Mouse (Mus musculus) ES-Bruce4 (cell line): ENCODE measurements around the gene Ppp1r8. TPM values are rescaled to one million over a fixed set of nuclear protein-coding genes. Genes with fewer than 3 reads are reported as not detected.

Source experiments
- H3K27ac ChIP-seq: 2 replicates; pipeline ENCODE4 v1.5.1; 2012; ENCODE audit warnings: low read length, inconsistent platforms; ENCODE audit not compliant: insufficient read depth
- H3K27me3 ChIP-seq: 2 replicates; pipeline ENCODE4 v1.6.1; 2012; ENCODE audit warnings: mild to moderate bottlenecking, low read length, inconsistent platforms; ENCODE audit not compliant: control insufficient read depth, poor library complexity, insufficient read depth, severe bottlenecking
- H3K36me3 ChIP-seq: 2 replicates; pipeline ENCODE4 v1.6.1; 2012; ENCODE audit warnings: inconsistent platforms, mild to moderate bottlenecking, low read length, moderate library complexity; ENCODE audit not compliant: control insufficient read depth, poor library complexity, insufficient read depth, severe bottlenecking
- H3K4me1 ChIP-seq: one replicate; pipeline ENCODE4 v1.8.1; 2011; ENCODE audit warnings: low read length; ENCODE audit not compliant: control insufficient read depth, insufficient read depth
- H3K4me3 ChIP-seq: 2 replicates; pipeline ENCODE4 v1.5.1; 2011; ENCODE audit warnings: low read depth, mild to moderate bottlenecking, low read length
- H3K9ac ChIP-seq: 2 replicates; pipeline ENCODE4 v1.6.1; 2012; ENCODE audit warnings: low read depth, mild to moderate bottlenecking, inconsistent platforms; ENCODE audit not compliant: poor library complexity, severe bottlenecking
- H3K9me3 ChIP-seq: replicated peaks from 2 replicates; pipeline ENCODE4 v1.6.1; 2012; ENCODE audit warnings: mild to moderate bottlenecking, low read length, inconsistent platforms; ENCODE audit not compliant: control insufficient read depth, poor library complexity, insufficient read depth, severe bottlenecking
- CTCF ChIP-seq: IDR thresholded peaks from one replicate; pipeline ENCODE4 v1.8.1; 2011; ENCODE audit warnings: low read depth, low read length
- EP300 ChIP-seq: IDR thresholded peaks from 2 replicates; pipeline ENCODE4 v1.6.1; 2011; ENCODE audit warnings: low read depth, low read length; ENCODE audit not compliant: insufficient read depth
- POLR2A ChIP-seq: IDR thresholded peaks from one replicate; pipeline ENCODE4 v1.8.1; 2011; ENCODE audit warnings: low read length; ENCODE audit not compliant: insufficient read depth
- polyA plus RNA-seq: library from polyadenylated mRNA; stranded (reverse); fragments of >200 nt; gene quantifications from 2 replicates; pipeline ENCODE4 v1.2.4, GENCODE M21; 2011; ENCODE audit warnings: low read depth; ENCODE audit not compliant: missing spikeins, insufficient read depth, insufficient read length

Gene Ppp1r8
- polyA plus RNA-seq, 1 experiment, result 91.6 TPM

- Histone ChIP-seq H3K9me3 (no peaks in the 10 kb centered on the region), H3K27ac (no peak overlapping the region), H3K4me1 (no peaks in the 10 kb centered on the region), H3K27me3 (no peaks in the 10 kb centered on the region), H3K36me3 (no peaks in the 10 kb centered on the region), H3K4me3 (no peak overlapping the region), H3K9ac (no peak overlapping the region)
- TF ChIP-seq CTCF (no peak), POLR2A (no peak), EP300 (no peak)
These were observed 53.2 kb downstream of the Ppp1r8 start for GRCm38 (mm10) chr4:132789731-132790130.

GRCm38 (mm10) chr4:132785228-132785627 lies 57.7 kb downstream of the Ppp1r8 start:
- TF ChIP-seq CTCF (no peak), EP300 (no peak), POLR2A (no peak)
- no peak overlapping the region for H3K27ac ChIP-seq

GRCm38 (mm10) chr4:132783732-132784131 lies 59.2 kb downstream of the Ppp1r8 start:
- Histone ChIP-seq H3K27ac (no peak overlapping the region), H3K9ac (no peak overlapping the region), H3K27me3 (no peaks in the 10 kb centered on the region), H3K36me3 (peaks cover 9% of the 10 kb centered on the region; the same call in 1 of the 2 replicates), H3K4me3 (no peak overlapping the region), H3K9me3 (no peaks in the 10 kb centered on the region), H3K4me1 (no peaks in the 10 kb centered on the region)
- TF ChIP-seq POLR2A, result no peak
- TF ChIP-seq CTCF, result no peak
- no peak for TF ChIP-seq EP300

More at GRCm38 (mm10) chr4:132785228-132785627, 57.7 kb downstream of the Ppp1r8 start:
- Histone ChIP-seq H3K27me3 (no peaks in the 10 kb centered on the region), H3K9me3 (no peaks in the 10 kb centered on the region), H3K9ac (no peak overlapping the region), H3K4me1 (no peaks in the 10 kb centered on the region), H3K4me3 (no peak overlapping the region), H3K36me3 (no peaks in the 10 kb centered on the region)

- H3K4me3 ChIP-seq, result no peak overlapping the region
- H3K9me3 ChIP-seq, result no peaks in the 10 kb centered on the region
- TF ChIP-seq EP300 (no peak), CTCF (no peak), POLR2A (no peak)
- no peak overlapping the region for H3K9ac ChIP-seq
- peaks cover 41% of the 10 kb centered on the region for H3K36me3 ChIP-seq
- no peaks in the 10 kb centered on the region for H3K27me3 ChIP-seq
- H3K27ac ChIP-seq, result no peak overlapping the region; the same call in 1 of the 2 replicates
- no peaks in the 10 kb centered on the region for H3K4me1 ChIP-seq
These were observed 62.7 kb downstream of the Ppp1r8 start for GRCm38 (mm10) chr4:132780288-132780687.

- H3K4me3 ChIP-seq, result no peak overlapping the region
- H3K36me3 ChIP-seq, result peaks cover 56% of the 10 kb centered on the region
- H3K27ac ChIP-seq, result no peak overlapping the region
- H3K9ac ChIP-seq, result no peak overlapping the region
- no peaks in the 10 kb centered on the region for H3K9me3 ChIP-seq
- no peaks in the 10 kb centered on the region for H3K4me1 ChIP-seq
- TF ChIP-seq EP300 (no peak), POLR2A (no peak), CTCF (no peak)
- H3K27me3 ChIP-seq, result no peaks in the 10 kb centered on the region
These were observed 64.3 kb downstream of the Ppp1r8 start for GRCm38 (mm10) chr4:132778562-132779201.

Other genes starting within 250 kb of the Ppp1r8 start
- 77.8 and 78.7 TPM in 2 replicates for gene Eya3, start 204.2 kb downstream of the Ppp1r8 start, polyA plus RNA-seq
- gene Xkr8, start 110.6 kb downstream of the Ppp1r8 start, polyA plus RNA-seq, result 6.3 and 8.1 TPM in 2 replicates
- 6.3 and 6.4 TPM in 2 replicates for gene Smpdl3b, start 85.9 kb downstream of the Ppp1r8 start, polyA plus RNA-seq
- gene Rpa2, start 74.8 kb downstream of the Ppp1r8 start, polyA plus RNA-seq, result 78.2 and 78.7 TPM in 2 replicates
- 0.72 and 0.84 TPM in 2 replicates for gene Themis2, start 46.8 kb downstream of the Ppp1r8 start, polyA plus RNA-seq
- 53.0 and 58.4 TPM in 2 replicates for gene Stx12, start 41.3 kb upstream of the Ppp1r8 start, polyA plus RNA-seq
- gene Fam76a, start 79.4 kb upstream of the Ppp1r8 start, polyA plus RNA-seq, result 22.8 and 24.3 TPM in 2 replicates
- 0.70 and 1.9 TPM in 2 replicates for gene Fgr, start 130.9 kb upstream of the Ppp1r8 start, polyA plus RNA-seq
- gene Ahdc1, start 168.1 kb upstream of the Ppp1r8 start, polyA plus RNA-seq, result 88.2 and 102 TPM in 2 replicates